Mouse (Mus musculus): ENCODE data around the gene Slc12a9.

DNA sequence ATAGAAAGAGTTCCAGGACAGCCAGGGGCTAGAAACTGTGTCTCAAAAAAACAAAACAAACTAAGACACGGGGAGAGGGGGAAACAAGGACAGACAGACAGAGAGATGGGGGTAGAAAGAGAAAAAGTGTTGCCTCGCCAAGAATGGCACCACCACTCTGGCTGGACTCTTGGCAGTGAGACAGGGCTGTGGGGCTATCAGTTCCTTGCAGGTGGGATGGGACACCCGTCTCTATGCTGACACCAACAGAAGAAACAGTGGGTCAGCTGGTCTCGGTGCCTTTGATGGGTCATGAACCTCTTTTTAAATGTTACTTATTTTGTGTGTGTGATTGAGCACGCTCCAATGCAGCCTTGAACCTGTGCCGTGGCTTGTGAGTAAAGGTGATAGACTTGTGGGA is 6.8 kb upstream of the Slc12a9 start:
- no peak for TF ChIP-seq POLR2A (IDR thresholded peaks at IDR 0.05; ENCODE audit: borderline replicate concordance, extremely low read depth, low read depth, low read length)
- no peak for TF ChIP-seq CTCF (IDR thresholded peaks at IDR 0.05; ENCODE audit: insufficient read depth, low read length)
